Mouse (Mus musculus) liver, embryonic 16.5 days (tissue): ENCODE results near the gene Mcf2l. TPM values are rescaled to one million over a fixed set of nuclear protein-coding genes. Genes with fewer than 3 reads are reported as not detected.

ENCODE experiments used
- ATAC-seq: fragments of 200-750 bp; cut with Nextera tagmentation; 2 replicates; pipeline ENCODE4 v1.8.0; 2017; ENCODE audit warnings: low read depth, mild to moderate bottlenecking, moderate number of reproducible peaks, moderate library complexity
- H3K27ac ChIP-seq: fragments of 300-500 bp; sonication (generic); 2 replicates; pipeline ENCODE4 v1.5.1; 2014; ENCODE audit warnings: mild to moderate bottlenecking, low read length
- H3K27me3 ChIP-seq: fragments of 300-500 bp; sonication (generic); 2 replicates; pipeline ENCODE4 v1.6.1; 2014; ENCODE audit warnings: low read depth, low read length, mixed read lengths; ENCODE audit not compliant: control insufficient read depth, insufficient read depth
- H3K36me3 ChIP-seq: fragments of 300-500 bp; sonication (generic); 2 replicates; pipeline ENCODE4 v1.6.1; 2014; ENCODE audit warnings: mild to moderate bottlenecking; ENCODE audit not compliant: control insufficient read depth, insufficient read depth
- H3K4me1 ChIP-seq: fragments of 300-500 bp; sonication (generic); 2 replicates; pipeline ENCODE4 v1.6.1; 2014; ENCODE audit warnings: low read depth, low read length, mixed read lengths; ENCODE audit not compliant: control insufficient read depth
- H3K4me2 ChIP-seq: fragments of 300-500 bp; sonication (generic); 2 replicates; pipeline ENCODE4 v1.6.1; 2014; ENCODE audit warnings: low read depth, low read length, mixed read lengths
- H3K4me3 ChIP-seq: fragments of 300-500 bp; sonication (generic); 2 replicates; pipeline ENCODE4 v1.5.1; 2014; ENCODE audit warnings: low read depth, mild to moderate bottlenecking, low read length
- H3K9ac ChIP-seq: fragments of 300-500 bp; sonication (generic); 2 replicates; pipeline ENCODE4 v1.6.1; 2014; ENCODE audit warnings: low read depth, low read length
- H3K9me3 ChIP-seq: fragments of 300-500 bp; sonication (generic); replicated peaks from 2 replicates; pipeline ENCODE4 v1.6.1; 2016; ENCODE audit warnings: low read length; ENCODE audit not compliant: control insufficient read depth
- WGBS: fragments of 180-500 bp; shearing (Covaris S2); extraction: QIAGEN DNeasy Blood & Tissue Kit; methylation state at CpG from one replicate; pipeline ENCODE4 v1.1.7; 2014; ENCODE audit not compliant: insufficient replicate concordance; 5-methylcytosine and 5-hydroxymethylcytosine counted together
- polyA plus RNA-seq: library from polyadenylated mRNA; unstranded; fragments of >200 nt; fragmentation: Nextera tagmentation; extraction: Ambion mirVana; gene quantifications from 2 replicates; pipeline ENCODE4 v1.2.1, GENCODE M21; 2015

Gene Mcf2l
- polyA plus RNA-seq, 1 experiment from 2014 or later = 1.3 TPM

GRCm38 (mm10) chr8:12983681-12984467 lies 110.3 kb downstream of the Mcf2l start:
- Histone ChIP-seq H3K9ac (no peak overlapping the region), H3K36me3 (no peaks in the 10 kb centered on the region), H3K4me1 (no peaks in the 10 kb centered on the region), H3K27ac (no peak overlapping the region), H3K4me3 (no peak overlapping the region), H3K4me2 (no peak overlapping the region), H3K27me3 (no peaks in the 10 kb centered on the region), H3K9me3 (no peaks in the 10 kb centered on the region)
- WGBS = 59% methylated on average over 18 of the region's 18 CpGs
- no peak for ATAC-seq

GRCm38 (mm10) chr8:12984601-12985243 lies 111.1 kb downstream of the Mcf2l start:
- H3K36me3 ChIP-seq = no peaks in the 10 kb centered on the region
- H3K27me3 ChIP-seq = no peaks in the 10 kb centered on the region
- 73% methylated on average over 17 of the region's 17 CpGs for WGBS
- no peak overlapping the region for H3K9ac ChIP-seq
- H3K9me3 ChIP-seq = no peaks in the 10 kb centered on the region
- no peak overlapping the region for H3K4me2 ChIP-seq
- ATAC-seq = no peak
- H3K4me1 ChIP-seq = no peaks in the 10 kb centered on the region
- no peak overlapping the region for H3K4me3 ChIP-seq
- H3K27ac ChIP-seq = no peak overlapping the region

GRCm38 (mm10) chr8:12985259-12985658 lies 111.7 kb downstream of the Mcf2l start:
- no peaks in the 10 kb centered on the region for H3K36me3 ChIP-seq
- no peaks in the 10 kb centered on the region for H3K27me3 ChIP-seq
- H3K27ac ChIP-seq = no peak overlapping the region
- H3K4me2 ChIP-seq = no peak overlapping the region
- no peak overlapping the region for H3K9ac ChIP-seq
- WGBS = 73% methylated on average over 13 of the region's 13 CpGs
- no peaks in the 10 kb centered on the region for H3K4me1 ChIP-seq
- ATAC-seq = no peak
- no peaks in the 10 kb centered on the region for H3K9me3 ChIP-seq
- H3K4me3 ChIP-seq = no peak overlapping the region

- H3K4me1 ChIP-seq = no peaks in the 10 kb centered on the region
- H3K9me3 ChIP-seq = no peaks in the 10 kb centered on the region
- H3K4me3 ChIP-seq = no peak overlapping the region
- ATAC-seq = no peak
- 65% methylated on average over 8 of the region's 8 CpGs for WGBS
- H3K27me3 ChIP-seq = no peaks in the 10 kb centered on the region
- no peak overlapping the region for H3K27ac ChIP-seq
- H3K9ac ChIP-seq = no peak overlapping the region
- no peak overlapping the region for H3K4me2 ChIP-seq
- H3K36me3 ChIP-seq = no peaks in the 10 kb centered on the region
Observed at GRCm38 (mm10) chr8:12987571-12987970, 114.0 kb downstream of the Mcf2l start.

- 58% methylated on average over 13 of the region's 13 CpGs for WGBS
Observed at GRCm38 (mm10) chr8:12988722-12989430, 115.3 kb downstream of the Mcf2l start.

GRCm38 (mm10) chr8:12991411-12991810 lies 117.8 kb downstream of the Mcf2l start:
- Histone ChIP-seq H3K4me3 (no peak overlapping the region), H3K9me3 (no peaks in the 10 kb centered on the region), H3K27me3 (no peaks in the 10 kb centered on the region), H3K9ac (no peak overlapping the region), H3K36me3 (no peaks in the 10 kb centered on the region), H3K4me1 (no peaks in the 10 kb centered on the region), H3K4me2 (no peak overlapping the region), H3K27ac (no peak overlapping the region)
- 71% methylated on average over 10 of the region's 10 CpGs for WGBS
- ATAC-seq = no peak

More at GRCm38 (mm10) chr8:12988722-12989430, 115.3 kb downstream of the Mcf2l start:
- Histone ChIP-seq H3K27me3 (no peaks in the 10 kb centered on the region), H3K4me3 (no peak overlapping the region), H3K36me3 (no peaks in the 10 kb centered on the region), H3K4me2 (no peak overlapping the region), H3K27ac (no peak overlapping the region), H3K9ac (no peak overlapping the region), H3K9me3 (no peaks in the 10 kb centered on the region), H3K4me1 (no peaks in the 10 kb centered on the region)
- ATAC-seq = no peak

- H3K4me2 ChIP-seq = no peak overlapping the region
- H3K27ac ChIP-seq = no peak overlapping the region
- no peak for ATAC-seq
- H3K4me1 ChIP-seq = no peaks in the 10 kb centered on the region
- 53% methylated on average over 5 of the region's 5 CpGs for WGBS
- no peaks in the 10 kb centered on the region for H3K9me3 ChIP-seq
- H3K36me3 ChIP-seq = no peaks in the 10 kb centered on the region
- no peak overlapping the region for H3K4me3 ChIP-seq
- no peak overlapping the region for H3K9ac ChIP-seq
- no peaks in the 10 kb centered on the region for H3K27me3 ChIP-seq
Observed at GRCm38 (mm10) chr8:12994468-12994867, 120.9 kb downstream of the Mcf2l start.

- Histone ChIP-seq H3K4me1 (no peaks in the 10 kb centered on the region), H3K27me3 (no peaks in the 10 kb centered on the region), H3K9me3 (no peaks in the 10 kb centered on the region), H3K9ac (no peak overlapping the region), H3K4me3 (no peak overlapping the region), H3K4me2 (no peak overlapping the region), H3K27ac (no peak overlapping the region), H3K36me3 (no peaks in the 10 kb centered on the region)
- no peak for ATAC-seq
- 69% methylated on average over 5 of the region's 5 CpGs for WGBS
Observed at GRCm38 (mm10) chr8:12995481-12995880, 121.9 kb downstream of the Mcf2l start.

GRCm38 (mm10) chr8:12996831-12997275 lies 123.2 kb downstream of the Mcf2l start:
- no peak for ATAC-seq
- Histone ChIP-seq H3K36me3 (no peaks in the 10 kb centered on the region), H3K9me3 (no peaks in the 10 kb centered on the region), H3K4me2 (no peak overlapping the region), H3K4me3 (no peak overlapping the region), H3K4me1 (no peaks in the 10 kb centered on the region), H3K27ac (no peak overlapping the region), H3K27me3 (no peaks in the 10 kb centered on the region), H3K9ac (no peak overlapping the region)
- 55% methylated on average over 8 of the region's 8 CpGs for WGBS
